Mouse (Mus musculus) brain, embryonic 18.5 days (tissue): ENCODE data around the gene Olfr304.
"Not testable (repeated sequence)": the region's sequence is repeated elsewhere in the genome, so short reads cannot be mapped to it uniquely, and the experiment has no call there.

ENCODE experiments used
- DNase-seq: peaks from one replicate; pipeline ENCODE4 v3.0.0-alpha.2; 2012; ENCODE audit warnings: low read depth, low spot score

Olfr304 gene

GRCm38 (mm10) chr7:86386558-86386957, at the start of gene Olfr304:
TSS of gene Olfr304 (minus strand) at chr7:86386658.
- no peak for DNase-seq

GRCm38 (mm10) chr7:86403546-86403945, 17.1 kb upstream of the Olfr304 start, which contains the start of gene Olfr301:
TSS of gene Olfr301 (plus strand) at chr7:86403846.
- no peak for DNase-seq

DNA sequence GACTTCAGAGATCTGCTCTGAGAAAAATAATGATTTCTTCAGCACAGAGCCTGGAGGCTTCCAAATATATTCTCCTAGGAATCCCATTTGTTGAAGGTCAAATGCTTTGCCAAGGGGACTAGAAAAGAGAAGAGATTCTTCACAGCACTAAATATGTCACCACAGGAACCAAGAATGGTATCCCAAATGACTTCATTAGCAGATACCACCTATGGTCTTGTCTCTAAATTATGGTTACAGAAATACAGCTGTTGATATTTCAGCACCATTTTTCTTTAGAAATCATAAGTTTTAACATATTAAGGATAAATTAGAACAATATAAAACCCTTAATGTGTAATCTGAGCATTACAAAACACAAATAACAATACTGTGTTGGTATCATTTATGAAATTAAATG, 11.2 kb upstream of the Olfr304 start, which contains the start of gene Olfr303:
TSS of gene Olfr303 (minus strand) at position 101 of the 400 bp plus-strand sequence.
- DNase-seq: no peak

DNA sequence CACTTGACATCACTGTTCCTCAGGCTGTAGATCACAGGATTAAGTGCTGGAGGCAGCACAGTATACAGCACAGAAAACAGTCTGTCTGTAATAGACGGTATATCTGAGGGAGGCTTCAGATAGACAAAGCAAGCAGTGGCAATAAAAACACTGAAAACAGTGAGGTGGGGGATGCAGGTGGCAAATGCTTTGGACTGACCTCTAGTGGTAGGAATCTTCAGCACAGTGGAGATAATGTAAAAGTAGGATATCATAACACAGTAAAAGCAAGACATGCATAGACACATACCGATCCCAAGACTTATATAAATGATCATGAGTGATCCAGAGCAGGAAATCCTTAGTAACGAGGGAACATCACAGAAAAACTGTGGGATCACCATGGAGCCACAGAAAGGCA, 689 bp downstream of the Olfr304 start:
- DNase-seq: no peak

DNA sequence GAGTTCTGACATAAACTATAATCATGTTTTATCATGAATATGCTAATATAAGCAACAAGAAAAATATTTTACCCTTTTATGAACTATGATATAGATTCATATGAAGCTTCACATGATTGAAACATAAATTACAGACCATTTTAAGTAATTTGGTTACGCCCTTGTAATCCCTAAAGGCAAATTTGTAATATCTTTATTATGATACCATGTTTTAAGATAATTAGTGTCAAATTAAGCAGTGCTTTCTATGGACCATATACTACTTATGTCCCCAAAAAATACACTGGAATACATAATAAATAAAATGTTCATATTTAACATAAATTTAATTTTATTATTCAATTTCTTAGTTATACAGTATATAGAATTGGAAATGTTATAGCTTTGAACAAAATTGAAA, 19.6 kb downstream of the Olfr304 start, which contains the start of gene Olfr305:
TSS of gene Olfr305 (minus strand) at position 101 of the 400 bp plus-strand sequence.
- DNase-seq: no peak

DNA sequence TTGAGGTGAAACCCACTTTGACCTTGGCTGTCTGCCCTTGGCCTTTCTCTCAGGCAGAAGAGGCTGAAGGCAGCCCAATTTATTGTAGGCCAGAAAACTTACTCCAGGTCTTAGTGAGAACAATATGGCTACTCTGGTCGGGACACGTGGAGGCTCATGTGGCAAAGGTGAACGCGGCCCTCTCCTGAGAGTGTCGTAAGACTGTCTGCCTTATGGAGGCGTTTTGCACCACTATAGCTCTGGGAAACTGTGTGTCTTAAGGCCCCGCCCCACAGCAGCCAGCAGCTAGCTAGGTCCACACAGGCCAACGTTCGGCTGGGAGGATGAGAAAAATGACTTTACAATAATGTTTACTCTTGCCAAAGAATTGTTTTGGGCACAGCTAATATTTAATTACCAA, 40.2 kb downstream of the Olfr304 start:
- not testable (repeated sequence) for DNase-seq

GRCm38 (mm10) chr7:86344253-86344652, 42.2 kb downstream of the Olfr304 start:
- no peak for DNase-seq

GRCm38 (mm10) chr7:86342881-86343565, 43.4 kb downstream of the Olfr304 start:
- DNase-seq: no peak

DNA sequence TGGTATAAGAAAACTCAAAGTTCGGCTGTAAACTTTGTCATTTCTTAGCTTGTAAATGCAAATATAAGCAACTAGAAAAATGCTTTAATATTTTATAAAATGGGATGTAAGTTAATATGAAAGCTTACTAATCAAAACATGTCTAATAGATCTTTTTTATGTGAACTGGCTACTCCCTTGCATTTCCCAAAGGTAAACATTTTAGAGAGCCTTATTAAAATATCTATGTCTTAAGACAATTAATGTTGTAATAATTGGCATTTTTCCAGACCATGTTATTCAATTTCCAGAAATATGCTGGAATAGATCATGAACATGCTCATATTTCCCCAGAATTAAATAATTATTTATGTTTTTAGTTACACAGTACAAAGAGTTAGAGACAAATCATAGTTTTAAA, 49.0 kb downstream of the Olfr304 start, which contains the start of gene Olfr307:
TSS of gene Olfr307 (minus strand) at position 101 of the 400 bp plus-strand sequence.
- no peak for DNase-seq
